18 mouse cellular contexts compared by ENCODE assay signal in the genomic region with DNA sequence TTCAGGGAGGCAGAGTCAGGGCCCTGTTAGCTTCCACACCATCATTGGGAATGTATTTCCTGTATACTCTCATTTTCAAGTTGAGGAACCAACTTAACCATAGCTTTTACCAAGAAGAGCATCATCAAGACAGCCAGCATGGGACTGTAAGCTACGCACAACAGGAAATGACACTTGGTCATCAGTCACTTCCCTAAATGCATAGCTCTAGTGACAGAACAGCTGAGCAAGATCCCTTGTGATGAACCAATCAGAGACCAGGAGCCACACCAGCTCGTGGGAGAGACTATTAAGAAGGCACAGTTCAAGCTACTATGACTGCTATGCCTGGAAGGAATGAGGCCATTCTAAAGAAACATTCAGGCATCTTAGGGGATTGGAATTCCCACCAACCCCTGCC.
DNase-seq lines count a peak whose midpoint lies in the region; ATAC-seq and TF ChIP-seq lines count a peak whose summit lies in the region.
"Had no signal": no experiment of that assay in that cellular context is flagged by ENCODE, and none has a peak within 500 bp of the region (broad histone marks: within the 10 kb centered on the region; RNA-seq: fewer than 3 reads in every experiment).

No protein-coding gene starts in this region.

- no peaks in the 10 kb centered on the region for H3K9me3 ChIP-seq in liver, postnatal 0 days (ENCODE audit: low read length)
- H3K9me3 ChIP-seq: lung, embryonic 15.5 days; neural tube, embryonic 12.5 days had no signal

- no peak overlapping the region for H3K4me2 ChIP-seq in liver, postnatal 0 days (ENCODE audit: low read depth, low read length)
- H3K4me2 ChIP-seq: hindbrain, embryonic 14.5 days; lung, embryonic 15.5 days; neural tube, embryonic 12.5 days had no signal

- no peak for TF ChIP-seq CTCF in liver, postnatal 0 days (IDR thresholded peaks at IDR 0.05; ENCODE audit: low read depth)

- no peak overlapping the region for H3K9ac ChIP-seq in liver, postnatal 0 days (replicated peaks)
- H3K9ac ChIP-seq: hindbrain, embryonic 14.5 days; lung, embryonic 15.5 days; neural tube, embryonic 12.5 days had no signal

- peak; percentile 53; the same call in 1 of the 2 replicates for ATAC-seq in liver, postnatal 0 days
- peak; percentile 79 for ATAC-seq in activated CD4-positive, CD25-positive, alpha-beta regulatory T cell, adult 4 months
- peak; percentile 86 for ATAC-seq in megakaryocyte progenitor cell, adult 5-6 weeks (replicated peaks; ENCODE audit: poor library complexity)

- H3K27me3 ChIP-seq in liver, postnatal 0 days (ENCODE audit: insufficient read depth, low read length), result no peaks in the 10 kb centered on the region
- H3K27me3 ChIP-seq: lung, embryonic 15.5 days; neural tube, embryonic 12.5 days had no signal

- TF ChIP-seq EP300 in liver, postnatal 0 days (IDR thresholded peaks at IDR 0.05; ENCODE audit: low read depth), result no peak

- no peak for DNase-seq in liver, postnatal 0 days
- DNase-seq in liver, result no peak
- peak; percentile 34 for DNase-seq in CD4-positive helper T cell, adult 2 months (ENCODE audit: low read depth, low spot score)
- no peak for DNase-seq in gastrocnemius, postnatal 10 days
- no peak for DNase-seq in thymus, postnatal 36 days
- DNase-seq in thymus, postnatal 4 days, result no peak
- DNase-seq: cerebellum, postnatal 36 days; gastrocnemius, postnatal 36 days; kidney, adult 18-20 months; kidney, postnatal 25 days; layer of hippocampus, adult 9-11 months; midbrain, embryonic 14.5 days had no signal

- H3K4me1 ChIP-seq in liver, postnatal 0 days (ENCODE audit: insufficient read depth), result no peaks in the 10 kb centered on the region

- H3K4me3 ChIP-seq in liver, postnatal 0 days (ENCODE audit: low read depth, low read length), result no peak overlapping the region
- H3K4me3 ChIP-seq: lung, embryonic 15.5 days; neural tube, embryonic 12.5 days had no signal

- no peaks in the 10 kb centered on the region for H3K36me3 ChIP-seq in liver, postnatal 0 days (replicated peaks; ENCODE audit: insufficient read depth, low read length)
- H3K36me3 ChIP-seq: lung, embryonic 15.5 days; neural tube, embryonic 12.5 days had no signal

- 32% methylated on average over 2 of the region's 2 CpGs for WGBS in liver, postnatal 0 days (ENCODE audit: insufficient replicate concordance)

- no peak overlapping the region for H3K27ac ChIP-seq in liver, postnatal 0 days (ENCODE audit: low read depth)
- H3K27ac ChIP-seq: hindbrain, embryonic 14.5 days; lung, embryonic 15.5 days; neural tube, embryonic 12.5 days; stomach, postnatal 0 days had no signal
